Mouse (Mus musculus): ENCODE results near the gene Csad.

Csad gene

DNA sequence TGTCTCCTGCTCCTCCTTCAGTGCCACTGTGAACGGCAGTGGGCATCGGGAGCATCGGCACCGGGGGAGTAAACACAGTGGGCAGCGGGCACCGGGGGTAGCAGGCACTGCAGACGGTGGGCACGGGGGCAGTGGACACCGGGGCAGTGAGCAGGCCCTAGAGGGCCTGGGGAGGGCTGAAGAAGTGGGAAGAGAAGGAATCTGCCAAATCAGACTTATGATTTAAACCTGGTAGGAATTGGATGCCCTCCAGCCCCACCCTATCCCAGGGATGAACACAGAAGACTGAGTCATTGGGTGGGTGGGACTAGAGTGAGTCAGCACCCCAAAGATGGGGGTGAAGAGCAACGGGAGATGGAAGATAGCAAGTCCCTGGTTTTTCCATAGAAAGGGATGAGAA, 59.2 kb downstream of the Csad start:
- 0 out of 2 replicates have a peak, but pooled peaks cover 1% of the 10 kb centered on the region for H3K27me3 ChIP-seq (ENCODE audit: control insufficient read depth, insufficient read depth, low read length, poor library complexity, severe bottlenecking)
- no peaks in the 10 kb centered on the region for H3K36me3 ChIP-seq (ENCODE audit: control insufficient read depth, insufficient read depth, low read length, poor library complexity, severe bottlenecking)
- DNase-seq (ENCODE audit: low read depth, low spot score), result no peak

DNA sequence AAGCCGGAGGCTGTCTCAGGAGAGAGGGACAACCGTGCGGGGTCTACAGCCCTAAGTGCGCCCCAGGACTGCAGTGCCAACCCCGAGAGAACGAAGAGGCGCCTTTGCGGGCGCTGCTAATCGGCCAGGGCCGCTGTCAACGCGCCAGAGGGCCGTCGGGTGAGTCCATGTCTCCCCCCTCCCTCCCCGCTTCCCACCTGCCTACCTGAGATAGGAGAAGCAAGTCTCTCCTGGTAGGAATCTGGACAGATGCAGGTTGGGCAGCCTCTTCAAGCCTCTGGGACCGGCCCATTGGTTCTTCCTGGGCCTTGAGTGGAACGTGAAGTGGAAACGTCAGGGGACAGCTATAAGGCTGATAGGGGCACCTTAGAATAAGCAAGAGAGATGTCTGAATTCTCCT, 59.8 kb downstream of the Csad start:
- H3K27me3 ChIP-seq (ENCODE audit: control insufficient read depth, insufficient read depth, low read length, poor library complexity, severe bottlenecking), result 0 out of 2 replicates have a peak, but pooled peaks cover 1% of the 10 kb centered on the region
- no peak for DNase-seq (ENCODE audit: low read depth, low spot score)
- no peaks in the 10 kb centered on the region for H3K36me3 ChIP-seq (ENCODE audit: control insufficient read depth, insufficient read depth, low read length, poor library complexity, severe bottlenecking)

GRCm38 (mm10) chr15:102144274-102144711, 60.2 kb downstream of the Csad start, which contains the start of gene Igfbp6:
TSS of gene Igfbp6 (plus strand) at chr15:102144362.
- DNase-seq (ENCODE audit: low read depth, low spot score), result no peak
- H3K36me3 ChIP-seq (ENCODE audit: control insufficient read depth, insufficient read depth, low read length, poor library complexity, severe bottlenecking), result no peaks in the 10 kb centered on the region
- H3K27me3 ChIP-seq (ENCODE audit: control insufficient read depth, insufficient read depth, low read length, poor library complexity, severe bottlenecking), result 0 out of 2 replicates have a peak, but pooled peaks cover 1% of the 10 kb centered on the region

- no peak for DNase-seq (ENCODE audit: low read depth, low spot score)
- Histone ChIP-seq H3K27me3 (ENCODE audit: control insufficient read depth, insufficient read depth, low read length, poor library complexity, severe bottlenecking) (0 out of 2 replicates have a peak, but pooled peaks cover 1% of the 10 kb centered on the region), H3K36me3 (ENCODE audit: control insufficient read depth, insufficient read depth, low read length, poor library complexity, severe bottlenecking) (no peaks in the 10 kb centered on the region)
These were observed 61.3 kb downstream of the Csad start for GRCm38 (mm10) chr15:102142914-102143912.

DNA sequence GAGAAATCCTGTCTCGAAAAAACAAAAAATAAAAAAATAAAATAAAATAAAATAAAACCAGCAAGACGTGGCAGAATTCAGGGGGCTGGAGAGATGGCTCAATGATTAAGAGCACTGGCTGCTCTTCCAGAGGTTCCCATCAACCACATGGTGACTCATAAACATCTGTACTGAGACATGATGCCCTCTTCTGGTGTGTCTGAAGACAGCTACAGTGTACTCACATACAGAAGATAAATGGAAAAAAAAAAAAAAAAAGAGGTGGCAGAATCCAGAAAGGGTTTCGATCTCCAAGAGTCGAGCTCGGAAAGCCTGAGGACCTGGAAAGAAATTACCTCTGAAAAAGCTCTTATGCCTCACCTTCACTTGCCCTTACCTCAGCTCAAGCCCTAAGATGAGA, 63.4 kb downstream of the Csad start:
- no peaks in the 10 kb centered on the region for H3K36me3 ChIP-seq (ENCODE audit: control insufficient read depth, insufficient read depth, low read length, poor library complexity, severe bottlenecking)
- 0 out of 2 replicates have a peak, but pooled peaks cover 1% of the 10 kb centered on the region for H3K27me3 ChIP-seq (ENCODE audit: control insufficient read depth, insufficient read depth, low read length, poor library complexity, severe bottlenecking)
- DNase-seq (ENCODE audit: low read depth, low spot score), result no peak

DNA sequence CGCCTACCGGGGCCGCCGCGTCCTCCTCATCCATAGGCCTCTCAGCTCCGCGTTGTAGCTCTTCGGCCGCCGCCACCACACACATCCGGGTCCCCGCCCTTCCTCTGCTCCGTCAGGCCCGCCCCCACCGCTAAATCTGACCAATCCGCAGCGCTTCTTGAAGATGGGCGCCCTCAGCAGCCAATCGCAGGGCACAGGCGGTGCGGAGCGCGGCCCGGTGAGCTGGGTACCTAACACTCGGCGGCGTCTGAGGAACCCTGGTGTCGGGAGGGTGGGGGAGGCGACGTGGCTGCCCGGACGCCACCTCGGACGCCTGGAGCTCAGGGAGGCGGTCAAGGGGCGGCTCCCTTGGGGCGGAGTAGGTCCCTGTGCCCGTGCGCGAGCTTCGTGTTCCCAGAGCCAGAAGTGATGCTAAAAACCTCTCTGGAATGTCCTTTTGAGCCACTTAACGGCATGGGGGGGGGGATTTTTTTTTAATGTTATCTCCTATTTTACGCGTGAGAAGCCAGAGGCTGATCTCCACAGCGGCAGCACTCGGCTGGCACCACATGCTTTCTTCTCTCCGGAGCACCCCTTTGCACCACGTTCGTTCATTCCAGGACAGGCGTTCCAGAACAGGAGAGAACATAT, 68.3 kb downstream of the Csad start, which contains the start of gene Spryd3:
Gene Spryd3 (minus strand): TSS at position 106 of the 630 bp plus-strand sequence.
- DNase-seq (ENCODE audit: low read depth, low spot score), result peak; percentile 97

GRCm38 (mm10) chr15:102135522-102136128, 68.9 kb downstream of the Csad start:
- Histone ChIP-seq H3K27me3 (ENCODE audit: control insufficient read depth, insufficient read depth, low read length, poor library complexity, severe bottlenecking) (no peaks in the 10 kb centered on the region), H3K36me3 (ENCODE audit: control insufficient read depth, insufficient read depth, low read length, poor library complexity, severe bottlenecking) (peaks cover 3% of the 10 kb centered on the region)
- DNase-seq (ENCODE audit: low read depth, low spot score), result no peak

More for the DNA sequence above, 68.3 kb downstream of the Csad start, which contains the start of gene Spryd3:
- peaks cover 3% of the 10 kb centered on the region for H3K36me3 ChIP-seq (ENCODE audit: control insufficient read depth, insufficient read depth, low read length, poor library complexity, severe bottlenecking)
- H3K27me3 ChIP-seq (ENCODE audit: control insufficient read depth, insufficient read depth, low read length, poor library complexity, severe bottlenecking), result no peaks in the 10 kb centered on the region

DNA sequence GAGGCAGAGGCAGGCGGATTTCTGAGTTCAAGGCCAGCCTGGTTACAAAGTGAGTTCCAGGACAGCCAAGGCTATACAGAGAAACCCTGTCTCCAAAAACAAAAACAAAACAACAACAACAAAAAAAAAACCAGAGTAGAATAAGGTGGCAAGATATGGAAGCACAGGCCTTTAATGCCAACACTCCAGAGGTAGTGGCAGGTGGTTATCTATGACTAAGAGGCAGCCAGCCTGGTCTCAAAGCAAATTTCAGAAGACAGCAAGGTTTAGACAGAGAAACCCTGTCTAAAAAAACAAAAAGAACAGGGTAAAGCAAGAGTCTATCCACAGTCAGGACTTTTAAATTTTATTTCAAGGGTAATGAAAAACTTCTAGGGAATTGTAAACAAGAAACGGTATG, 69.8 kb downstream of the Csad start:
- H3K27me3 ChIP-seq (ENCODE audit: control insufficient read depth, insufficient read depth, low read length, poor library complexity, severe bottlenecking), result no peaks in the 10 kb centered on the region
- DNase-seq (ENCODE audit: low read depth, low spot score), result no peak
- peaks cover 6% of the 10 kb centered on the region for H3K36me3 ChIP-seq (ENCODE audit: control insufficient read depth, insufficient read depth, low read length, poor library complexity, severe bottlenecking)

- no peaks in the 10 kb centered on the region for H3K27me3 ChIP-seq (ENCODE audit: control insufficient read depth, insufficient read depth, low read length, poor library complexity, severe bottlenecking)
- peaks cover 6% of the 10 kb centered on the region for H3K36me3 ChIP-seq (ENCODE audit: control insufficient read depth, insufficient read depth, low read length, poor library complexity, severe bottlenecking)
- DNase-seq (ENCODE audit: low read depth, low spot score), result no peak
These were observed 71.2 kb downstream of the Csad start for GRCm38 (mm10) chr15:102133314-102133713.

All from splenic B cell, adult 2 months (primary cell).